Mouse (Mus musculus) heart, embryonic 14.5 days (tissue): ENCODE measurements at regions not wholly inside any gene's neighbourhood (a gene's known extent, or its start where the extent isn't known, plus 50 kb on each side); places are given as distances from the start of the nearest gene placed in this dataset.

Experiments
- ATAC-seq: fragments of 200-750 bp; cut with Nextera tagmentation; 2 replicates; pipeline ENCODE4 v1.8.0; 2017; ENCODE audit warnings: low read depth, moderate TSS enrichment; ENCODE audit not compliant: insufficient number of reproducible peaks, insufficient read depth, low FRiP score
- H3K27ac ChIP-seq, 2 experiments: fragments of 200-500 bp in 1 of 2; fragments of 300-500 bp in 1 of 2; sonication (generic) in 1 of 2; replicated peaks in 1 of 2; 2 replicates each; pipeline ENCODE4 v1.5.1; 2012 to 2014; ENCODE audit warnings: low read depth in 2 of 2, low read length in 2 of 2, control low read depth in 1 of 2, mild to moderate bottlenecking in 1 of 2, mixed read lengths in 1 of 2; ENCODE audit not compliant: control insufficient read depth in 1 of 2, insufficient read depth in 1 of 2
- H3K27me3 ChIP-seq: fragments of 300-500 bp; sonication (generic); 2 replicates; pipeline ENCODE4 v1.6.1; 2014; ENCODE audit warnings: mild to moderate bottlenecking, low read length, control low read depth; ENCODE audit not compliant: control insufficient read depth, insufficient read depth
- H3K36me3 ChIP-seq: fragments of 300-500 bp; sonication (generic); 2 replicates; pipeline ENCODE4 v1.6.1; 2014; ENCODE audit warnings: mild to moderate bottlenecking, control low read depth, low read length, mixed read lengths; ENCODE audit not compliant: control insufficient read depth, insufficient read depth
- H3K4me1 ChIP-seq, 2 experiments: fragments of 200-500 bp in 1 of 2; fragments of 300-500 bp in 1 of 2; sonication (generic) in 1 of 2; 2 replicates each; pipeline ENCODE4 v1.6.1; 2012 to 2014; ENCODE audit warnings: low read length in 2 of 2, control low read depth in 1 of 2, mixed read lengths in 1 of 2; ENCODE audit not compliant: control insufficient read depth in 2 of 2, insufficient read depth in 2 of 2
- H3K4me2 ChIP-seq: fragments of 300-500 bp; sonication (generic); 2 replicates; pipeline ENCODE4 v1.6.1; 2014; ENCODE audit warnings: mild to moderate bottlenecking, low read length
- H3K4me3 ChIP-seq, 2 experiments: fragments of 200-500 bp in 1 of 2; fragments of 300-500 bp in 1 of 2; sonication (generic) in 1 of 2; 2 replicates each; pipeline ENCODE4 v1.5.1; 2012 to 2014; ENCODE audit warnings: low read length in 2 of 2, mild to moderate bottlenecking in 2 of 2, control low read depth in 1 of 2, low read depth in 1 of 2, moderate library complexity in 1 of 2; ENCODE audit not compliant: control insufficient read depth in 1 of 2, insufficient read depth in 1 of 2
- H3K9ac ChIP-seq: fragments of 300-500 bp; sonication (generic); 2 replicates; pipeline ENCODE4 v1.6.1; 2014; ENCODE audit warnings: mild to moderate bottlenecking, low read length
- H3K9me3 ChIP-seq: fragments of 300-500 bp; sonication (generic); 2 replicates; pipeline ENCODE4 v1.6.1; 2016; ENCODE audit warnings: low read length, control low read depth; ENCODE audit not compliant: control insufficient read depth
- WGBS: fragments of 180-500 bp; shearing (Covaris S2); extraction: QIAGEN DNeasy Blood & Tissue Kit; methylation state at CpG from one replicate; pipeline ENCODE4 v1.1.7; 2014; 5-methylcytosine and 5-hydroxymethylcytosine counted together

GRCm38 (mm10) chr11:71447841-71448745 lies 217.6 kb upstream of the Nlrp1b start:
- WGBS = 73% methylated on average over 10 of the region's 10 CpGs

DNA sequence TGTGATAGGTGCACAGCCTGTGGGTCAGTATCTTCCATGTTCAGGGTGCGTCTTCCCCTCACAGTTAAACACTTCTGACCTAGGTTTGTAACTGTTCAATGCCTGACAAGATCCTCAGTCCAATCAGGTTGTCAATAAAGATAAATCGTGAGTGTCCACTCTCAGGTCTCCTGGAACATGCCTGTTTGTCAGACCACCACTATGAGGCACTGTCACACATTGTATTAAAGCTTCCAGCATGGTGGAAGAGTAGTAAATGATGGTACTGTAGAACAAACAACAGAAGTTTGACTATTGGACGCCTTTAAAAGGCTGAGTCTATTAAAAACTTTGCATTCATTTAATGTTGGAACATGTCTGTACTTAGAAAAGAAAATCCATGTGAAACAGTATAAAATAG lies 249.6 kb upstream of the Nlrp1b start:
- H3K9ac ChIP-seq = no peak overlapping the region
- 63% methylated on average over 3 of the region's 3 CpGs for WGBS

More at GRCm38 (mm10) chr11:71447841-71448745, 217.6 kb upstream of the Nlrp1b start:
- H3K4me3 ChIP-seq = no peak overlapping the region
- no peaks in the 10 kb centered on the region for H3K4me1 ChIP-seq
- no peak for ATAC-seq
- H3K27me3 ChIP-seq = no peaks in the 10 kb centered on the region
- no peak overlapping the region for H3K4me2 ChIP-seq
- no peaks in the 10 kb centered on the region for H3K36me3 ChIP-seq
- H3K9ac ChIP-seq = no peak overlapping the region
- no peak overlapping the region for H3K27ac ChIP-seq
- no peaks in the 10 kb centered on the region for H3K9me3 ChIP-seq

GRCm38 (mm10) chr11:71497863-71498262 lies 251.9 kb upstream of the Wscd1 start:
- H3K27me3 ChIP-seq = no peaks in the 10 kb centered on the region
- H3K4me1 ChIP-seq = no peaks in the 10 kb centered on the region
- no peak overlapping the region for H3K27ac ChIP-seq
- H3K4me2 ChIP-seq = no peak overlapping the region
- 69% methylated on average over 5 of the region's 5 CpGs for WGBS
- peaks cover 6% of the 10 kb centered on the region for H3K9me3 ChIP-seq
- H3K9ac ChIP-seq = no peak overlapping the region
- H3K4me3 ChIP-seq = no peak overlapping the region
- ATAC-seq = no peak
- H3K36me3 ChIP-seq = no peaks in the 10 kb centered on the region

More for the DNA sequence above, 249.6 kb upstream of the Nlrp1b start:
- Histone ChIP-seq H3K4me1 (no peaks in the 10 kb centered on the region), H3K4me2 (no peak overlapping the region), H3K27me3 (no peaks in the 10 kb centered on the region), H3K4me3 (no peak overlapping the region), H3K36me3 (no peaks in the 10 kb centered on the region), H3K27ac (no peak overlapping the region), H3K9me3 (no peaks in the 10 kb centered on the region)
- ATAC-seq = no peak

- Histone ChIP-seq H3K9ac (no peak overlapping the region), H3K4me3 (no peak overlapping the region), H3K27ac (no peak overlapping the region), H3K36me3 (no peaks in the 10 kb centered on the region), H3K27me3 (no peaks in the 10 kb centered on the region), H3K4me1 (no peaks in the 10 kb centered on the region), H3K9me3 (peaks cover 3% of the 10 kb centered on the region), H3K4me2 (no peak overlapping the region)
- no peak for ATAC-seq
- 80% methylated on average over 3 of the region's 3 CpGs for WGBS
Observed at GRCm38 (mm10) chr11:71498299-71498698, 251.4 kb upstream of the Wscd1 start.

GRCm38 (mm10) chr11:71502156-71502555 lies 247.6 kb upstream of the Wscd1 start:
- Histone ChIP-seq H3K27ac (no peak overlapping the region), H3K27me3 (no peaks in the 10 kb centered on the region), H3K4me3 (no peak overlapping the region), H3K4me1 (no peaks in the 10 kb centered on the region), H3K4me2 (no peak overlapping the region), H3K9me3 (no peaks in the 10 kb centered on the region), H3K36me3 (no peaks in the 10 kb centered on the region), H3K9ac (no peak overlapping the region)
- no peak for ATAC-seq
- 75% methylated on average over 3 of the region's 3 CpGs for WGBS

DNA sequence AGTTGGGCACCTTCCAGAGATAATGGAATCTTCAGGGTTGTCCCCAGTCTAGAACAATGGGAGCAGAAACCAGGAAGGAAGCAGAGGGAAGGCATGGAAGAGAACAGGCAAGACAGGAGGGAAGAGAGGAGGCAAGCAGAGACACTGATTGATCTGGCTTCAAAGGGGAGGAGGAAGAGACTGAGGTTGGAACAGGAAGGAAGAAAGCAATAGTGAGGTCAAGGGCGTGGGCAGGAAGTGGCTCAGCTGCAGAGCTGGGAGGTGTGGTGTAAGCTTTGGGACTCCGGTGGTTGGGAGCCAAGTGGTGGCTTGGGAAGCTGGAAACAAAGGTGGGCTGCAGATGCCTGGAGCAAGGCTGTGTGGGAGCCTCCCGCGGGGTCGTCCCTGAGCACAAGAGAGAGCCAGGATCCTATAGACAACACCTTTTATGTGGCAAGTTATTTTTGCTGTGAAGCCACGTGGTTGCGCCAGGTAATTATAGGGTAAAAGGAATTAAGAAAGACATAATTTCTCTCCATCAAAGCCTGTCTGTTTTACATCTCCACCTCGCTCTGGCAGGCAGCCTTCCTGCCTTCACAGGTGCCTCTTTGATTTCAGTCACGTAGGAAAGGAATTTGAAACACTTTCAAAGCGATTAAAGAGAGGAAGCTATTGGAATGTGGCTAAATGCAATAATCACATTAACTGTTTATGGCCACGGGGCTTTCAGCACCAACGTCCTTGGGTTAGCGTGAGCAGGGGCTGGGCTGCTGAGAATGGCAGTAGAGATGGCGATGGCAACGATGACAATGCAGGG lies 237.3 kb upstream of the Wscd1 start:
- H3K36me3 ChIP-seq = no peaks in the 10 kb centered on the region
- no peaks in the 10 kb centered on the region for H3K27me3 ChIP-seq
- WGBS = 62% methylated on average over 15 of the region's 15 CpGs
- no peak overlapping the region for H3K27ac ChIP-seq
- no peaks in the 10 kb centered on the region for H3K9me3 ChIP-seq
- H3K9ac ChIP-seq = no peak overlapping the region
- no peak overlapping the region for H3K4me2 ChIP-seq
- no peak overlapping the region for H3K4me3 ChIP-seq
- ATAC-seq = no peak
- no peaks in the 10 kb centered on the region for H3K4me1 ChIP-seq

DNA sequence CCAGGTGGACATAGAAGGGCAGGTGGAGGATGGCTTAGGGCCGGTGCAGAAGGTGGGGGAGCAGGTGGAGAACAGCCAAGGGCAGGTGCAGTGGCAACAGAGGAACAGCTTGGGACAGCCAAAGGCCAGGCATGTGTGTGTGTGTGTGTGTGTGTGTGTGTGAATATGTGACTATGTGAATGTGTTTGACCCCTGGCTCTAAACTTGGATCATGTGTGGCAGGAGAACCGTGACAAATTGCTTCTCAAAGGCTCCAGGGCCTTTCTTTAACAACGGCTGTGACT lies 236.7 kb upstream of the Wscd1 start:
- no peaks in the 10 kb centered on the region for H3K9me3 ChIP-seq
- no peak overlapping the region for H3K4me2 ChIP-seq
- no peaks in the 10 kb centered on the region for H3K36me3 ChIP-seq
- WGBS = 77% methylated on average over 3 of the region's 3 CpGs
- H3K27me3 ChIP-seq = no peaks in the 10 kb centered on the region
- no peak overlapping the region for H3K27ac ChIP-seq
- H3K4me3 ChIP-seq = no peak overlapping the region
- H3K9ac ChIP-seq = no peak overlapping the region
- no peaks in the 10 kb centered on the region for H3K4me1 ChIP-seq
- ATAC-seq = no peak
